Mouse (Mus musculus) heart, adult 9 months (tissue): ENCODE data around the gene Tubg2.
"Not testable (repeated sequence)": the region's sequence is repeated elsewhere in the genome, so short reads cannot be mapped to it uniquely, and the experiment has no call there.

ENCODE experiments used
- DNase-seq, 2 experiments: peaks; one replicate each; pipeline ENCODE4 v3.0.0; 2022; ENCODE audit warnings: low spot score in 2 of 2

The Tubg2 gene

DNA sequence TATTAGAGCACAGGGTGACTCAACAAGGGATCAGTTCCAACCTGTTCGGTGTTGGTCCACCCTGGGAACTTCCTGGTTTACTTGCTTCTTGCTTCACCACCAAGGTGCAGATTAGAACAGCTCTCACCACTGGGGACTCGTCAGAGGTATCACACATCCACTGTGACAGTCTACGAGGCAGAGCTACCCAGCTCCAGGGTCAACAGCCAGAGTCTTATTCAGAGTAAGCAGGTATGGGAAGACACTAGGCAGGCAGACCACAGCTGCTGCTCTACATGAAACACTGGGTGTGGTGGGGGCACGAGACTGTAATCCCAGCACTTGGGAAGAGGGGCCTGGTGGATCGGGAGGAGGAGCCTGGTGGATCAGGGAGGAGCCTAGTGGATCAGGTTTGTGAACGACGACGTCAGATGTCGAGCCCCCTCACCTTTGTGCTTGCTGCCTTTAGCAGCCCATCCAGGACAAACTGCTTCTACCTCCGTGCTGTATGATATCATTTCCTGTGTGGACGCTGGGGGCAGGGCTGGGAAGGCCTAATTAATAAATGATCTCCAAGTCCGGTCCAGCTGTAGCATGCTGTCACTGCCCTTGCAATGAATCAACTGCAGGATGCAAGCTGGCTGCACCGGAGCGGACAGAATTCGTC is 17.0 kb upstream of the Tubg2 start:
- no peak for DNase-seq

DNA sequence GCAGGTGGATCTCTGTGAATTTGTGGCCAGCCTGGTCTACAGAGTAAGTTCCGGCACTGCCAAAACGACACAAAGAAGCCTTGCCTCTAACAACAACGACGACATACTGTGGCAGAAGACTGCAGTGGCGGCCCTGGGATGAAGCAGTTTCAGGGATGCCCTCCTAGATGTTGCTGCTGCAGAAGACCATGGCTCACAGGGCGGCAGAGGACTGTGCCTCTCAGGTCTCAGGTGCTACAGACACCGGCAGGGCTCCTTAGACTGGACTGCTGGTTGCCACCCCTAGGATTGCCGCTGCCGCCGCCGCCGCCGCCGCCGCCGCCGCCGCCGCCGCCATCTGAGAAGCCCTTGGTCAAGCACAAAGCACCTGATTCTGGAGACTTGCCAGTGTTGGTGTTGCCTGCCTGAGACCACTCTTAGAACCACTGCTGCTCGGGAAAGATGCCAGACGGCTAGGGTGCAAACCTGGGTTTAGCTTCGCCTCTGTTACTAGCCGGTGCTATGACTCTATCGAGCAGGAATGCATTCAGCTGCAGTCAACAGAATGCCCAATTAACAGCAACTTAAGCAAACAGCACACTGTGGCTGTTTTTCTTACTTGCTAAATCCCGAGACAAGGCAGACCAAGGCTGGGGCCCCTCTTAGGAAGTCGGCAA is 15.4 kb upstream of the Tubg2 start:
- no peak for DNase-seq

DNA sequence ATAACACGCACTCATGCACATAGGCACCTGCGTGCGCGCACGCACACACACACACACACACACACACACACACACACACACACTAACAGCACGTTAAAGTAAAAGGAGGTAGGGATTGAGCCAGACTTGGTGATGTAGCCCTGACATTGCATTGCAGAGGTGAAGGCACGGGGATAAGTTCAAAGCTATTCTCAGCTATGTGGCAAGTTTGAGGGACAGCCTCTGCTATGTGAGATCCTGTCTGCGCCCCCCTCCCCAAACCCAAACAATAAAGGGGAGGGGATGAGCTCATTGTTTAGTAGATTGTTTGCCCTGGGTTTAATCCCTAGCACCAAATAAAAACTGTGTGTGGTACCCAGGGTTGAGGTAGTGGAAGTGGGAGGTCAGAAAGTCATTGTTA is 14.6 kb upstream of the Tubg2 start:
- DNase-seq: no peak

DNA sequence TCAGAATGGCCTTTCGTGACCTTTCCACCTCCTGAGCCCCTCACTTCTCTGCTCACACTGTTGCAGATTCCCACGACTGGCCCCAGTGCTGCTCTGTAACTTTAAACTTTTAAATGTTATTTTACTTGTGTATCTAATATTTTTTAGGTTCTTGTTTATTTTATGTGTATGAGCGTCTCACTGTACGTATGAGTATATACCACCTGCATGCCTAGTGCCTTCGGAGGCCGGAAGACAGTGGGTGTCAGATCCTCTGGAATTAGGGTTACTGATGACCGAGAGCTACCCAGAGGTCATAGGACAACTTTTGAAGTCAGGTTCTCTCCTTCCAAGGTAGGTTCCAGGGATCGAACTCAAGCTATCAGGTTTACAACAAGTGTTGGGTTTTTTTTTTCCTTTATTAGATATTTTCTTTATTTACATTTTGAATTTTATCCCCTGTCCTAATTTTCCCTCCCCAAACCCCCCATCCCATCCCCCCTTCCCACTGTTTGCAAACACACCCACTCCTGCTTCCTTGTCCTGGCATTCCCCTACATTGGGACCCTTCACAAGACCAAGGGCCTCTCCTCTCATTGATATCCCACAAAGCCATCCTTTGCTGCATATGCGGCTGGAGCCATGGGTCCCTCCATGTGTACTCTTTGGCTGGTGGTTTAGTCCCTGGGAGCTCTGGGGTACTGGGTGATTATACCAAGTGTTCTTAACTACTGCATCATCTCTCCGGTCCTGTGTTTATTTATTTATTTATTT is 13.3 kb upstream of the Tubg2 start:
- DNase-seq: no peak

DNA sequence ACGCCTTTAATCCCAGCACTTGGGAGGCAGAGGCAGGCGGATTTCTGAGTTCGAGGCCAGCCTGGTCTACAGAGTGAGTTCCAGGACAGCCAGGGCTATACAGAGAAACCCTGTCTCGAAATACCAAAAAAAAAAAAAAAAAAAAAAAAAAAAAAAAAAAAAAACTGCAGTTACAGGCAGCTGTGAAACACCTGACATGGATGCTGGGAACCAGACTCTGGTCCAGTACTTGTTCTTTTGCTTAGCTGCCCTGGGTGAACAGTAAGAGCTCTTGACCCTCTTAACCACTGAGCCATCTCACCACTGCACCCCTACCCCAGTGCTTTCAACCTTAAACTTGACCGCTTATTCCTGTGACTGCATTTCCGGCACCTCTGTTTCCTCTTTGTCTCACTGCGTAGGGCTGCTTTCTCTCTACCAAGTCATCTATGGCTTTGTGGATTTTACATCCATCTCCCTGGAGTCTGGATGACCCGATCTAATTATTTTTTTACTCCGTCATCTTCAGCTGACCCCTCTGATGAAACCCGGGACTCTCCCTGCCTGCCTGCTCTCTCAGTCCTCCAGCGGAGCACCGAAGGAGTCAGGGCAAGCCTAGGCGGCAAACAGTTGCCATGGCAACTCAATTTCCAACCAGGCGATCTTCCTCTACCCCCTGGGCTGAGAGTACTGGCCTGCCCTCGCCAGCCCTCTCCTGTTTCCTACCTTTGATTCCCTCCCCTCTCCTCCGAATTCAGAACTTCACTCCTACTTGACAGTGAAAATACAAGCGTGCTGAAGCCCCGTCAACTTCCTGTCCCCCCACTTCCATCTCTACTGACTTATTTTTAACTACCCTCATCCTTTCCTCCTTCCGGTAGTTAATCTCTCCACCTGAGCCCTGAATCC is 12.1 kb upstream of the Tubg2 start:
- DNase-seq: no peak

DNA sequence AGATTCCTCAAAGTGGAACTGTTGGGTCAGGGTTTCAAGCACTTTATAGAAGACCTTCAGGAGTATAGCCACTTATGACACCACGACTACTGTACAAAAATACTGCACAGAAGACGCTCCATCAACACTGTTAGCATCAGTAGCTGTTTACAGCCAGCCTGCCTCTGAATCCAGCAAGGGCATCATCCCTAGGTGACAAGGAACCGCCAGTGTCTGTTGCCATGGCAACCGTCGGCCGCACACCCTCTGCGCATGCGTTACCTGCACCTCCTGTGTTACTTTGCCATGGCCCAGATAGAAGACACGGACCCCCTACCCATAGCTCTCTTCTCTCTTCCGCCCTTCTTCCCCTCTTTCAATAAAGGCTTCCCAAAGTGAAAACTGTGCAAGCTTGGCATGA is 9.3 kb upstream of the Tubg2 start:
- DNase-seq: no peak

DNA sequence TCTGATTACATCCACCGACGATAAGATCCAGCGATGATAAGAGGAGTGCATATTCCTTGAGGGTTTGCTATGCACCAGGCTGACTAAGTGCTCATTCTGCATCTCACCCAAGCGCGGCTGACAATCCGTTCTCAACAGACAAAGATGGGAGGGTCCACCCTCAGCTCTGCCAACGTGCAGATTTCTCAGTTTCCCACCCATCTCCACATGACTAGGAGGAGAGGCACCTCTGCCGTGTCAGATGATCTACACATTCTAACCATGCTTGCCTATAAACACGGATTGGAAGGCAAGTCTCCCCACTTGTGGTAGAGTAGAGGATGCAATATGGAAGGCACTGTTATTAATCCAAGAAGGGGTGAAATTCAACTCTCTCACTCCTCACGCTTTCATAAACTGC is 7.0 kb upstream of the Tubg2 start:
- DNase-seq: no peak

DNA sequence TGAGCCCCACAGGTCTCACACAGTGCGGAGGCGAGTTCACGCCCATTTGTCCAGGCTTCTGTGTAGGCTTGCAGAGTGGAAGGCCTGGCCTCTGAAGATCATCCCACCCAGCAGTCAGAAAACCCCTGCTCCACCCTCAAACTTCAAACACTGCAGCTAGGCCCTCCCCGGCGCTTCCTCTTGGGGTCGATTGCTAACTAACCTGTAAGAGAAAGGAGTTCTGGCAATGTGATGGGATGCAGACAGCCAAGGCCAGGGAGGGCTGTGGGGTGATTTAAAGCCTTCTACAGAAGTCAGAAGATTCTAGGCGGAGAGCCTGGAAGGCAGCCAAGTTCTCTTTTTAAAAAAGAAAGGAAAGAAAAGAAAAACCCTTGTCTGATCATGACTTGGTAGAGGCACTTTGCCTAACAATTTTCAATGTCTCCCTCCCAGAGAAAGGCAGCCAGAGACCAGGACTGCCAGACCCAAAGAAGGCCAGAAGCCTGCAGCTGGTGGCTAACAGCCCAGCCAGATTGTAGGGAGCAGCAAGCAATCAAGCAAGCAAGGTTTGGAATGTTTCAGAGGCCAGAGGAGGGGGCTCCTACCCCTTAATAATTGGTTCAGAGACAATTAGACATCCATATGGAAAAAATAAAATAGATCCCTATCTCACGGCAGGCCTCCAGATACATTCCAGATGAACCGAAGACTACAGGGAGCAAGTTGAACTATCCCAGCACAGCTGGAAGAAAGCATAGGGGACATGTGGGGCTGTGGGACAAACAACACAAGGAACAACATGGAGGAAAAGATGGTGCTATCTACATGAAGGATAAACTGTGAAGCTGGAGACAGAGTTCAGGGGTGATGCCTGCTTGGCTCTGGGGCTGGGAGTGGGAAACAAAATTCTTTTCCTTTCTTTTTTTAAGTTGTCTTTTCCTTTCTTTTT is 6.3 kb upstream of the Tubg2 start:
- peak in 1 of 2 experiments; percentile 57 for DNase-seq

DNA sequence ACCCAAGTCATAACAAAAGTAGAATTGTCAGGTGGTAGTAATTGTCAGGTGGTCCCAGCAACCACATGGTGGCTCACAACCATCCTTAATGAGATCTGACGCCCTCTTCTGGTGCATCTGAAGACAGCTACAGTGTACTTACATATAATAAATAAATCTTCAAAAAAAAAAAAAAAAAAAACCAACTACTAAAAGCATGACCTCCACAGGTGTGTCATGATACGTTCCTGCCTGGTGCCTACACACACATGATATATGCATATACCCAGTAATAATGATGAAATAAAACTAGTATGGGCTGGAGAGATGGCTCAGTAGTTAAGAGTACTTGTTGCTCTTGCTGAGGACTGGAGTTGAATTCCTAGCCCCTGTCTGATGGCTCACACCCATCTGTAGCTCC is 4.6 kb upstream of the Tubg2 start:
- no peak for DNase-seq

DNA sequence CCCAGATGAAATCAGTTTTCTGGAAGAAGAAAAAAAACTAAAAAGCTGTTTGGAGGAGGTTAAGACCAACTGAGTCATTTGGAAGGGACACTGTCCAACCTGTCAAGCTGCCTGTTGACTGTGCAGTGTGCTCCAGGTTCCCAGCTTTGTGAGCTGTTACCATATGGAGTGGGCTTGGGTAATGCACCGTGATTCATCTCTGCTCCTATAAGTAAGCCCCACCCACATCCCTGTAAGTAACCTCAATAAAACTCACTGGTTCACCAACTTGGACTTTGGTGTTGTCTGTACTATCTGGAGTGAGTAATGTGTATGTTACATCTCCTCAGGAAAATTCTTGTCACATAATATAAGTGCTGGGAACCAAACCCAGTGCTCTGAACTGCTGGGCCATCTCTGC is 2.9 kb upstream of the Tubg2 start:
- no peak for DNase-seq

DNA sequence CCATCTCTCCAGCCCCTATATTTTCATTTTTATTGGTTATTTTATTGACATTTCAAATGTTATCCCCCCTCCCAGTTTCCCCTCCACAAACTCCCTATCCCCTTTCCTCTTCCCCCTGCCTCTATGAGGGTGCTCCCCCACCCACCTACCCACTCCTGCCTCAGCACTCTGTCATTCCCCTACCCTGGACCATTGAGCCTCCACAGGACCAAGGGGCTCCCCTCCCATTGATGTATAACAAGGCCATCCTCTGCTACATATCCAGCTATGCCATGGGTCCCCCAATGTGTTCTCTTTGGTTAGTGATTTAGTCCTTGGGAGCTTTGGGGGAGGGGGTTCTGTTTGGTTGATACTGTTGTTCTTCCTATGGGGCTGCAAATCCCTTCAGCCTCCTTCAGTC is 1.1 kb upstream of the Tubg2 start:
- no peak for DNase-seq

DNA sequence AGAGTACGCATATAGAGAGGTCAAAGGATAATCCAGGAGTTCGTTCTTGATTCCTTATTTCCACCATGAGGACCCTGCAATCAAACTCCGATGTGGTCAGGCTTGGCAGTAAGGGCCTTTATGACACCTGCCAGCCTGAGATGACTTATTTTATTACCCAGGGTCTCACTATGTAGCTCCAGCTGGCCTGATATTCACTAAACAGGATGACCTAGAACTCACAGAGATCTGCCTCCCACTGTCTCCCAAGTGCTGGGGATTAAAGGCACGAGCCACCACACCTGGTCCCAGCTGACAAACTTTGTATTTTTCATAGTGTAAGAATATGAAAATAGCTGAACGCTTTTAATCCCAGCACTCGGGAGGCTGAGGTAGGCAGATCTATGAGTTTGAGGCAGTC is 556 bp upstream of the Tubg2 start:
- DNase-seq: no peak

DNA sequence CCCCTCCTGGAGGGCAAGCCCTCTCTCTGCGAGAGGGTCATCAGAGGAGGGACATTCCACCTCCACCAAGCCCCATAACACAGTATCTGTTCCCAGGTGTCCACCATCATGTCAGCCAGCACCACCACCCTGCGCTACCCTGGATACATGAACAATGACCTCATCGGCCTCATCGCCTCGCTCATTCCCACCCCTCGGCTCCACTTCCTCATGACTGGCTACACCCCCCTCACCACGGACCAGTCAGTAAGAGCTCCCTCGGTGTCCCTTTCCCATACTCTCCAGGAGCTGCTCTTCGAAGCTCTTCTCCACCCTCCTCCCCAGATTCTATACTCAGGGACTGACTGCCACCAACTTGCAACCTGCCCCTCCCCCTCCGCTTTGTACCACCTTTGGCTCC is 4.4 kb downstream of the Tubg2 start:
- DNase-seq: not testable (repeated sequence)

DNA sequence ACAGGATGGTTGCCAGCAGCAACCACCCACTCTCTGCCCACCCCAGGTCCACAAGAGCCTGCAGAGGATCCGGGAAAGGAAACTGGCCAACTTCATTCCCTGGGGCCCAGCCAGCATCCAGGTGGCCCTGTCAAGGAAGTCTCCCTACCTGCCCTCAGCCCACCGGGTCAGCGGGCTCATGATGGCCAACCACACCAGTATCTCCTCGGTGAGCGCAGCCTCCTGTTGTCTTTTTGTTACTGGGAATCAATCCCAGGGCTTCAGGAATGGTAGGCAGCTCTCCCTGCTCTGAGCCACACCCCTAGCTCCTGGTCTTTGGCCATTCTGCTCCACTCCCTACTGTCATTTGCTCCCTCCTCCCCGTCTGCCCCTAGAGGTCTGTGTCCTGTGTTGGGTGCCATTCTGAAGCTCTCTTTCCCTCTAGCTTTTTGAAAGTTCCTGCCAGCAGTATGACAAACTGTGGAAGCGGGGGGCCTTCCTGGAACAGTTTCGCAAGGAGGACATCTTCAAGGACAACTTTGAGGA is 5.3 kb downstream of the Tubg2 start:
- not testable (repeated sequence) for DNase-seq

DNA sequence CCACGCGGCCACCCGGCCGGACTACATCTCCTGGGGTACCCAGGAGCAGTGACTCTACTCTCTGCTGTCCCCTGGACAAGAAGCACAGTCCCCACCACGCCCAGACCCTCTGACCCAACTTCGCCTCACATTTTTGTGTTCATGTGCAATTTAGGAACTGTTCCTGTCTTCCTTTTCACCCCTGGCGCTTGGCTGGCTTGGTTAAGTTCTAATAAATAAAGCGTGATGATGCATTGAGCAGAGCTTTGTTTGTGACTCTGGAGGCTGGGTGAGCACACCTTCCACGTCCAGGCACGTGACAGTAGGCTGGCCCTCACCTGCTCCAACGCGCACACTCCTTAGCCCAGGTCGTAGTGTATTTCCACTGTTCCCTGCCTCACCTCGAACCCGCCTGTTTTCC is 5.8 kb downstream of the Tubg2 start:
- DNase-seq: no peak

DNA sequence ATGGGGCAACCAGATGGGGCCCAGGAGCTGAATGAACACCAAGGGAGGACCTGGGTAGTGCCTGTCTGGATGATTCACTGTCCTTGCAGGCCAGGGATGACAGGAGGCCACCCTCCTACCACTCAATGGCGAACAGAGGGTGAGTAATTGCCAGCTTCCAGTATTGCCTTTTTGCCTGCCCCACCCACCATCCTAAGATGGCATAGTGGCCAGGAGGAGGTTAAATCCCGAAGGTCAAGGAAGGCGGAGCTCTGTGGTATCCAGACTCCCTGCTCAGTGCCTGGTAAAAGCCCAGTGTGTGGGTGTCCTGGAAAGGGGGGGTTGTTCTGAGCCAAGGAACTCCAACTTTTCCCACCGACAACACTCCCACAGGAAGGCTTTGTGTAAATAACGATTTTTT is 6.6 kb downstream of the Tubg2 start:
- DNase-seq: peak in 1 of 2 experiments; percentile 39

DNA sequence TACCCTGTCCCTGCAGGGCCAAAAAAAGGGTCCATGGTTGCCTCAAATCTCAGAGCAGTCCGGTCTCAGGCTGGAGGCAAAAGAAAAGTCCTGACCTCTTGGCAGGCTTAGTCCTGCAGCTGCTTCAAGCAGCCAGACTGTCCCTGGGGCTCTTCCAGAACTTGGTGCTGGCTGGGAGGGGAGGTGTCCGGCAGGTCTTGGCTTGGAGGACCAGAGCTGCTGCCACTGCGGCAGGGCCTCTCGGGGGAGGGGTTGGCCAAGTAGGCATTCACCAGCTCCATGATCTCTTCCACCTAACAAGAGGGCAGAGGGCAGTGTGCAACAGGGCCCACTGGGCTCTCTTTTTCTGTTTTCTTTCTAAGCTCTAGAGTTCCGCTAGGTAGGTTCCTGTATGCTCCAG is 7.1 kb downstream of the Tubg2 start:
- peak; percentile 87 for DNase-seq

DNA sequence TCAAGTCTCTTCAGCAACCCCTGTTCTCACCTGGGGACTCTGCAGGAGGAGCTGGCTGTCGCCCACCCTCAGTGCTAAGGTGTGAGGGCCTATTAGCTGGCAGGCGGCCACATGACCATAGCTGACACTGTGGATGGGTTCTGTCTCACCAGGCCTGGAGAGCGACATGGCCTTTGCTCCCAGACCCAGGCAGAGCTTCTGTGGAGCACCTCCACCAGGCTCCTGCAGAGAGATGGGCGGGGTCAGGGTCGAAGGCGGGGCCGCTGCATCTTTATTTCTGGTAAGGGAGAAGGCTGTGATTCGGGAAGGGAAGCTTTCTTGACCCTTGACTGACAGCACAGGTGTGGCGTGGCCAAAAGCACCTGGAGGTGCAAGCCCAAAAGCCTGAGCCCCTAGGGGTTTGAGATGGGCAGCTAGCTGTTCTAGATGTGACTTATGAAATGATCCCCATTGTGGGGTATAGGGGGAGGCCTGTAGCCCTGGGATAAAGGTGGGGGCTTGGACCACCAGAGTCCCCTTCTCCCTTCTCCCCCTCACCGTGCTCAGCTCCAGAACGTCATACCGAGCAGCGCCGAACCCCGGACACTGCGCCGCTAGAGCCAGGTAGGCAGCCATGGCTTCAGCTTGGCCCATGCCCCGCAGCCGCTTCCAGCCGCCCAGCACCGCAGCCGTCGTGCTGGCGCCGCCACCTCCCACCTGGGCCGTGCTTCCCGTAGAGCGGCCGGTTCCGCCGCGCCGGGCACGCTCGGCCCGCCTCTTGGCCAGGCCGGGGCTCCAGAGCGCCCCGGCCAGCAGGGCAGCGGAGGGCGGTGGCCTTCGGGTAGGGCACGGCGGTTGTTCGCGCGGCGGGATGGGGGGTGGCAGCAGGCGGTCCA is 8.0 kb downstream of the Tubg2 start:
- DNase-seq: no peak

DNA sequence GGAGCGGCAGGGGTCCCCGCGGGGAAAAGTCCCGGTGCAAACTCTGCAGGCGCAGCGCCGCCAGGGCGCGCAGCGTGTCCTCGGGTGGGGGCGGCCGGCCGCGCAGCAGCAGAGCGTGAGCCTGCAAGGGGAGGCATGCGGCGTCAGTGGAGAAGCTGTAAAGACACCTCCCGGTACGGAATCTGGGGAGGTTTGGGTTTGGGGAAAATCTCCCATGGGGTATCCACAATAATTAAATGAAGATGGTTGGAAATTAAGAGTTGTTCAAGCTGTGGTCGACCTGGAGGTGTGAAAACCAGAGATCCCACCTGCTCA is 8.6 kb downstream of the Tubg2 start:
- DNase-seq: no peak
